Mouse (Mus musculus) heart, embryonic 15.5 days (tissue): ENCODE measurements around the gene Tubb4a. TPM values are rescaled to one million over a fixed set of nuclear protein-coding genes. Genes with fewer than 3 reads are reported as not detected.
A peak's percentile ranks its signal among the peaks of the same experiment; 100 is the strongest.
"Not testable (repeated sequence)": the region's sequence is repeated elsewhere in the genome, so short reads cannot be mapped to it uniquely, and the experiment has no call there.

Experiments used
- ATAC-seq: fragments of 200-750 bp; cut with Nextera tagmentation; replicated peaks from 2 replicates; pipeline ENCODE4 v1.8.0; 2017; ENCODE audit warnings: low read depth, moderate TSS enrichment; ENCODE audit not compliant: insufficient number of reproducible peaks, insufficient read depth, low FRiP score
- H3K27ac ChIP-seq: fragments of 300-500 bp; sonication (generic); 2 replicates; pipeline ENCODE4 v1.5.1; 2015; ENCODE audit warnings: mild to moderate bottlenecking, inconsistent platforms
- H3K27me3 ChIP-seq: fragments of 300-500 bp; sonication (generic); 2 replicates; pipeline ENCODE4 v1.6.1; 2015; ENCODE audit warnings: inconsistent platforms
- H3K36me3 ChIP-seq: fragments of 300-500 bp; sonication (generic); 2 replicates; pipeline ENCODE4 v1.6.1; 2015; ENCODE audit warnings: mild to moderate bottlenecking, inconsistent platforms
- H3K4me1 ChIP-seq: fragments of 300-500 bp; sonication (generic); replicated peaks from 2 replicates; pipeline ENCODE4 v1.6.1; 2015; ENCODE audit warnings: inconsistent platforms
- H3K4me2 ChIP-seq: fragments of 300-500 bp; sonication (generic); 2 replicates; pipeline ENCODE4 v1.6.1; 2015; ENCODE audit warnings: inconsistent platforms, mild to moderate bottlenecking, moderate library complexity
- H3K4me3 ChIP-seq: fragments of 300-500 bp; sonication (generic); 2 replicates; pipeline ENCODE4 v1.5.1; 2015; ENCODE audit warnings: mild to moderate bottlenecking, inconsistent platforms
- H3K9ac ChIP-seq: fragments of 300-500 bp; sonication (generic); 2 replicates; pipeline ENCODE4 v1.6.1; 2015; ENCODE audit warnings: mild to moderate bottlenecking, inconsistent platforms
- H3K9me3 ChIP-seq: fragments of 300-500 bp; sonication (generic); replicated peaks from 2 replicates; pipeline ENCODE4 v1.6.1; 2016; ENCODE audit warnings: inconsistent platforms
- WGBS: fragments of 180-500 bp; shearing (Covaris S2); methylation state at CpG from one replicate; pipeline ENCODE4 v1.1.7; 2015; ENCODE audit warnings: mixed read lengths; 5-methylcytosine and 5-hydroxymethylcytosine counted together
- polyA plus RNA-seq: library from polyadenylated mRNA; unstranded; fragments of >200 nt; fragmentation: Nextera tagmentation; extraction: Ambion mirVana; gene quantifications from 2 replicates; pipeline ENCODE4 v1.2.1, GENCODE M21; 2015

The Tubb4a gene
- polyA plus RNA-seq, result 5.6 and 12.8 TPM in 2 replicates

DNA sequence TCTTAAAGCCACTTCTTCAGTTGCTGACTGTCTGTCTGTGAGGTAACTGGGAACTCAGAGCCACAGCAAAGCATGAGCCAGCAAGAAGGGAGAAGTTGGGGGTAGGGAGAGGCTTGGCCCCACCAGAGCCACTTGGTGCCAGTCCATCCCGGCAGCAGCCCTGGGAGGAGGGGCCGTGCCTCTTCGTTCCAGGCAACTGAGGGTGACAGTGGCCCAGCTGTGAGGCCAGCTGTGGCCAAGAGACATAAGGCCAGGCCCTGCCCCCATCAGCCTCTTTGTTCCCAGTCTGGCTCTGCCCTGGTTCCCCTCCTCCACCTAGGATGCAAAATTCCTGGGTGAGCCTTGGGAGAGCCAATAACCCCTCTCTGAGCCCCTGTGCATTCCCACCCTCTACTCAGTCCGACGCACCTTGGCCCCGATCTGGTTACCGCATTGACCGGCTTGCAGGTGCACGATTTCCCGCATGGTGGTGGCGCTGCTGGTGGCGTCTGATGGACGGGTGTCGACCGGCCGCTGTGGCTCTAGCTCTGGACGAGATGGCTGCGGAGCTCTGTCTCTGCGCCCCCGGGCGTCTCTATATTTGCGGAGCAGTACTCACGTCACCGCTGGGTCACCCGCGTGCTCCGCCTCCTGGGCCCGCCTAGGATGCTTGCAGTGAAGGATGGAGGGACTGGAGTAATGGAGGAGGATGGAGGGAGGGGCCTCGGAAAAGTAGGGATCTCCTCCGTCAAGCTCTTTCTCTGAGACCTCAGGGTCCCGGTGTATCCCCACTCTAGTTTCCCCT lies at the start of gene Tubb4a:
TSS of gene Tubb4a (minus strand) at position 734 of the 784 bp plus-strand sequence.
- ATAC-seq, result peak; percentile 58; the same call in 1 of the 2 replicates
- H3K4me2 ChIP-seq, result peak within 1 kb of the TSS; percentile 63
- peaks cover 29% of the 10 kb centered on the region for H3K27me3 ChIP-seq
- no peaks in the 10 kb centered on the region for H3K9me3 ChIP-seq
- no peaks in the 10 kb centered on the region for H3K36me3 ChIP-seq
- WGBS, result 2% methylated on average over 31 of the region's 31 CpGs
- H3K4me1 ChIP-seq, result peaks cover 8% of the 10 kb centered on the region
- no peak within 1 kb of the TSS for H3K27ac ChIP-seq
- peak within 1 kb of the TSS; percentile 32; the same call in 1 of the 2 replicates for H3K9ac ChIP-seq
- H3K4me3 ChIP-seq, result peak within 1 kb of the TSS; percentile 42

DNA sequence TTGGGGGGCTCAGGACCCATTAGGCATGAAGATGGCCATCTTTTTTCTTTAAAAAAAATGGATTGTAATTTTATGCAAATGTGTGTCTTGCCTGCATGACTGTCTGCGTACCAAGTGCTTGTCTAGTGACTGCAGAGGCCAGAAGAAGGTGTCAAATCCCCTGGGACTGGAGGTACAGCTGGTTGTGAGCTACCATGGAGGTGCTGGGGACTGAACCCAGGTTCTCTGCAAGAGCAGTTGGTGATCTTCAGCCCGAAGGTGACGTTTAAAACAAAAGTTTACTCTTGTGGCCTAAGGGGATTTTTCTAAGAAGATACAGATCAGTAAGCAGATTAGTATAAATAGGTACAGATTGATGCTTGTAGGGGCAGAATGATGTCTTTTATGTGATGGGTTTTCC lies 48.1 kb upstream of the Tubb4a start:
- H3K36me3 ChIP-seq, result no peaks in the 10 kb centered on the region
- H3K9ac ChIP-seq, result no peak overlapping the region
- no peak overlapping the region for H3K4me2 ChIP-seq
- no peak for ATAC-seq
- no peaks in the 10 kb centered on the region for H3K9me3 ChIP-seq
- H3K27me3 ChIP-seq, result no peaks in the 10 kb centered on the region
- WGBS, result 71% methylated on average over 3 of the region's 3 CpGs
- no peak overlapping the region for H3K4me3 ChIP-seq
- no peak overlapping the region for H3K27ac ChIP-seq
- H3K4me1 ChIP-seq, result no peaks in the 10 kb centered on the region

- WGBS, result 67% methylated on average over 2 of the region's 2 CpGs
- no peaks in the 10 kb centered on the region for H3K4me1 ChIP-seq
- ATAC-seq, result no peak
These were observed 47.1 kb upstream of the Tubb4a start for GRCm38 (mm10) chr17:57134693-57135092.

GRCm38 (mm10) chr17:57134021-57134420 lies 46.4 kb upstream of the Tubb4a start:
- 12% methylated on average over 3 of the region's 3 CpGs for WGBS
- not testable (repeated sequence) for H3K27me3 ChIP-seq, H3K27ac ChIP-seq, H3K4me1 ChIP-seq, H3K9me3 ChIP-seq, H3K4me3 ChIP-seq, H3K36me3 ChIP-seq, H3K9ac ChIP-seq, ATAC-seq, H3K4me2 ChIP-seq

More at GRCm38 (mm10) chr17:57134693-57135092, 47.1 kb upstream of the Tubb4a start:
- no peak overlapping the region for H3K27ac ChIP-seq
- H3K27me3 ChIP-seq, result no peaks in the 10 kb centered on the region
- H3K9ac ChIP-seq, result no peak overlapping the region
- no peak overlapping the region for H3K4me3 ChIP-seq
- H3K36me3 ChIP-seq, result no peaks in the 10 kb centered on the region
- H3K4me2 ChIP-seq, result no peak overlapping the region
- H3K9me3 ChIP-seq, result no peaks in the 10 kb centered on the region

GRCm38 (mm10) chr17:57131793-57132192 lies 44.2 kb upstream of the Tubb4a start:
- ATAC-seq, result no peak
- Histone ChIP-seq H3K27ac (no peak overlapping the region), H3K27me3 (no peaks in the 10 kb centered on the region), H3K4me2 (no peak overlapping the region), H3K9me3 (no peaks in the 10 kb centered on the region), H3K4me1 (no peaks in the 10 kb centered on the region), H3K9ac (no peak overlapping the region), H3K36me3 (no peaks in the 10 kb centered on the region), H3K4me3 (no peak overlapping the region)
- WGBS, result 82% methylated on average over 1 of the region's 1 CpGs

- WGBS, result 47% methylated on average over 3 of the region's 3 CpGs
- Histone ChIP-seq H3K27ac (no peak overlapping the region), H3K4me2 (no peak overlapping the region), H3K9me3 (no peaks in the 10 kb centered on the region), H3K4me1 (no peaks in the 10 kb centered on the region), H3K4me3 (no peak overlapping the region), H3K36me3 (no peaks in the 10 kb centered on the region), H3K9ac (no peak overlapping the region), H3K27me3 (no peaks in the 10 kb centered on the region)
- ATAC-seq, result no peak
These were observed 38.5 kb upstream of the Tubb4a start for GRCm38 (mm10) chr17:57125853-57126622.

- no peaks in the 10 kb centered on the region for H3K36me3 ChIP-seq
- H3K4me1 ChIP-seq, result no peaks in the 10 kb centered on the region
- H3K27ac ChIP-seq, result no peak overlapping the region
- no peaks in the 10 kb centered on the region for H3K9me3 ChIP-seq
- ATAC-seq, result no peak
- 78% methylated on average over 4 of the region's 4 CpGs for WGBS
- H3K4me3 ChIP-seq, result no peak overlapping the region
- no peak overlapping the region for H3K9ac ChIP-seq
- no peak overlapping the region for H3K4me2 ChIP-seq
- no peaks in the 10 kb centered on the region for H3K27me3 ChIP-seq
These were observed 37.2 kb upstream of the Tubb4a start for GRCm38 (mm10) chr17:57124792-57125191.

- Histone ChIP-seq H3K9me3 (no peaks in the 10 kb centered on the region), H3K9ac (no peak overlapping the region), H3K4me1 (peaks cover 4% of the 10 kb centered on the region), H3K27me3 (no peaks in the 10 kb centered on the region), H3K4me2 (no peak overlapping the region), H3K36me3 (no peaks in the 10 kb centered on the region), H3K27ac (no peak overlapping the region), H3K4me3 (no peak overlapping the region)
- no peak for ATAC-seq
- WGBS, result 80% methylated on average over 11 of the region's 11 CpGs
These were observed 35.9 kb upstream of the Tubb4a start for GRCm38 (mm10) chr17:57123192-57124118.

- Histone ChIP-seq H3K36me3 (no peaks in the 10 kb centered on the region), H3K4me3 (no peak overlapping the region), H3K9me3 (no peaks in the 10 kb centered on the region), H3K27me3 (no peaks in the 10 kb centered on the region), H3K4me1 (peaks cover 4% of the 10 kb centered on the region), H3K9ac (no peak overlapping the region), H3K4me2 (no peak overlapping the region), H3K27ac (no peak overlapping the region)
- WGBS, result 77% methylated on average over 2 of the region's 2 CpGs
- no peak for ATAC-seq
These were observed 34.3 kb upstream of the Tubb4a start for GRCm38 (mm10) chr17:57121856-57122255.

- Histone ChIP-seq H3K27ac (no peak overlapping the region), H3K36me3 (no peaks in the 10 kb centered on the region), H3K4me1 (peaks cover 4% of the 10 kb centered on the region), H3K9me3 (no peaks in the 10 kb centered on the region), H3K4me2 (peak overlapping the region; percentile 41), H3K9ac (no peak overlapping the region), H3K27me3 (no peaks in the 10 kb centered on the region), H3K4me3 (0 out of 2 replicates have a peak overlapping the region, but pooled peaks have one; percentile 10)
- ATAC-seq, result peak; percentile 79
- 3% methylated on average over 11 of the region's 11 CpGs for WGBS
These were observed 31.2 kb upstream of the Tubb4a start for GRCm38 (mm10) chr17:57118524-57119349.
